Mouse (Mus musculus) olfactory bulb, adult 2 months (tissue): ENCODE results near the gene Lypd6.

Experiments
- CTCF ChIP-seq: fragments of 200-500 bp; IDR thresholded peaks from 2 replicates; pipeline ENCODE4 v1.5.1; 2012; ENCODE audit warnings: low read depth, mild to moderate bottlenecking, low read length, moderate library complexity; ENCODE audit not compliant: insufficient read depth
- POLR2A ChIP-seq: fragments of 200-500 bp; IDR thresholded peaks from 2 replicates; pipeline ENCODE4 v1.6.1; 2012; ENCODE audit warnings: mild to moderate bottlenecking, low read depth, low read length, moderate library complexity; ENCODE audit not compliant: insufficient read depth

DNA sequence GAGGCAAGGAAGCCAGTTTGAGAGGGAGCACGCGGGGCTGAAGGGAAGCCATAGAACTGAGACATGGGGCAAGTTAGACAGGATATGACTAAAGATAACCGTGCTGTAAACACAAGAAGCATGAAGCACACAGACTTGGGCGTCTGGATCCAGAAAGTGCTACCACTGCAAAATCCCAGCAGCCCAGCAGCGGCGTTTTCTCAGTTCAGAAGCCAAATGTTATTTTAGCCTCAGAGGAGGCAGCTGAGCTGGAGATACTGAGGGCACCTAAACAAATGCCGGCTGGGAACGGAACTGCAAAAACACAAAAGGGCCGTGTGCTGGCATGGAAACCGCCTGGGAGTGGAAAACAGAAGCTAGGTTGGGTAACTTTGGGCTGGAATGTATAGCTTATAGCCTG, 43.9 kb downstream of the Lypd6 start:
- TF ChIP-seq CTCF (no peak), POLR2A (no peak)
